Mouse (Mus musculus) erythroblast, embryonic 14.5 days (primary cell): Measurements from ENCODE around the gene Cog7. TPM values are rescaled to one million over a fixed set of nuclear protein-coding genes. Genes with fewer than 3 reads are reported as not detected.

Source experiments
- H3K27me3 ChIP-seq: 2 replicates; pipeline ENCODE4 v1.6.1; 2012; ENCODE audit warnings: inconsistent platforms; ENCODE audit not compliant: control insufficient read depth
- H3K36me3 ChIP-seq: 2 replicates; pipeline ENCODE4 v1.6.1; 2012; ENCODE audit warnings: mild to moderate bottlenecking, inconsistent platforms; ENCODE audit not compliant: control insufficient read depth
- H3K4me1 ChIP-seq: 2 replicates; pipeline ENCODE4 v1.6.1; 2012; ENCODE audit warnings: inconsistent platforms; ENCODE audit not compliant: control insufficient read depth
- H3K4me3 ChIP-seq: replicated peaks from 2 replicates; pipeline ENCODE3; 2012; ENCODE audit warnings: moderate library complexity, mild to moderate bottlenecking, inconsistent platforms
- H3K9me3 ChIP-seq: 2 replicates; pipeline ENCODE4 v1.6.1; 2012; ENCODE audit warnings: low read length, inconsistent platforms, mixed read lengths; ENCODE audit not compliant: control insufficient read depth
- GATA1 ChIP-seq: IDR thresholded peaks from 2 replicates; pipeline ENCODE4 v1.6.1; 2012; ENCODE audit warnings: low read length, inconsistent platforms, mixed read lengths
- TAL1 ChIP-seq: IDR thresholded peaks from 3 replicates; pipeline ENCODE4 v1.6.1; 2012; ENCODE audit warnings: low read length, inconsistent platforms, mixed read lengths
- polyA plus RNA-seq: library from polyadenylated mRNA; stranded (reverse); fragments of >175 nt; gene quantifications from 2 replicates; pipeline ENCODE4 v1.2.3, GENCODE M21; 2012

Gene Cog7
- polyA plus RNA-seq, 1 experiment, result 0.47 TPM

DNA sequence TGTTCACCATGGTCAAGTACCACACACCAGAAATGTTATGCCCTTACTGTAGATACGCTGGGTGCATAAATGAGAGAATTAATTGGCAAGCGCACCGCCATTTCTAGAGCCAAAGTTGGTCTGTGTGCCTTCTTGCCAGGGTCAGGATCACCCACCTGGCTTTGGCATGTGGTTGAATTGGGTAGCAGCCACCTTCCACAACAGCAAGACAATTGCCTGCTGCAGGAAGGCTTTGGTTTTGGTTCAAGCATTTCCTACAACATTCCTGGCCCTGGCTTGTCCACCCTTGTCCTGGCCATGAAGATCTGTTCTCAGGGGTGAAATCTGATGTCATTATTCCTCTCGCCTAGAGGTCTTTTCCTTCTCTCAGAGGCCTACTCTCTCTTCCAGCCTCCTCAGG is 30.9 kb upstream of the Cog7 start:
- Histone ChIP-seq H3K9me3 (no peaks in the 10 kb centered on the region), H3K4me1 (peaks cover 43% of the 10 kb centered on the region), H3K4me3 (no peak overlapping the region), H3K36me3 (peaks cover 60% of the 10 kb centered on the region), H3K27me3 (no peaks in the 10 kb centered on the region)
- TF ChIP-seq GATA1 (no peak), TAL1 (no peak)

GRCm38 (mm10) chr7:122000396-122000795 is 18.9 kb upstream of the Cog7 start:
- no peak overlapping the region for H3K4me3 ChIP-seq
- no peak for TF ChIP-seq TAL1
- TF ChIP-seq GATA1, result no peak
- H3K27me3 ChIP-seq, result no peaks in the 10 kb centered on the region
- H3K9me3 ChIP-seq, result no peaks in the 10 kb centered on the region
- H3K36me3 ChIP-seq, result peaks cover 91% of the 10 kb centered on the region
- H3K4me1 ChIP-seq, result no peaks in the 10 kb centered on the region

DNA sequence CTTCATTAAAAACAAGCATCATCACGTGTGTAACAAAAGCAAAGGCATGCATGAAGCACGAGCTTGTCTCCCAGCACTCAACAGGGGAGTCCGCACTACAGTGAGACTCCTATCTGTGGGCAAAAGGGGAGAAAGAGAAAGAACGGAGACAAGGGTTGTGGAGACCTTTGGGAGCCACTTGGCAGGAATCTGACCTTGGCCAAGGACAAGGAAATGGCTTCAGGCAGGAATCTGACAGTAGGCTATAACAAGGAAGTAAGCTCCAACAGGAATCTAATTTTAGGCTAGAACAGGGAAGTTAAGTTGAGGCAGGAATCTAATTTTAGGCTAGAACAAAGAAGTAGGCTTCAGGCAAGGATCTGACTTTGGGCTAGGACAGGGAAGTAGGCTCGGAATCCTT is 14.4 kb upstream of the Cog7 start:
- H3K36me3 ChIP-seq, result peaks cover 92% of the 10 kb centered on the region
- TF ChIP-seq TAL1 (no peak), GATA1 (no peak)
- no peaks in the 10 kb centered on the region for H3K9me3 ChIP-seq
- H3K27me3 ChIP-seq, result no peaks in the 10 kb centered on the region
- no peaks in the 10 kb centered on the region for H3K4me1 ChIP-seq
- H3K4me3 ChIP-seq, result no peak overlapping the region

DNA sequence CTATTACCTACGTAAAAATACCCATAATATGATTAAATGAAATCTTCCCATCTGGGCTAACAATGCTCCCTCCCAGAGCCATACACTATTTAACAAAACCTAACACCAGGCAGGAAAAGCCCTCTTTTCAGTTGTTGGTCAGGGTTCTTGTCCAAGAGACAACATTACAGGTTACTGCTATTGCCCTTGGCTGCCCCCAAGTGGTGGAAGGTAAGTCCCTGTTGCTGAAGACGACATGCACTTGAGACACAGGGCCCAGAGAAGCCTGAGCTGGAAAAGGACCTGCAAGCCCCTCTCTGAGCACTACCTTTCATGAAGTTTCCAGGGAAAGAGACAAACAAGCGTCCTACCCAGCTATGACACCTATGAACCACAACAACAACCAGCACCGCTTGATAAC is 6.5 kb downstream of the Cog7 start:
- H3K27me3 ChIP-seq, result no peaks in the 10 kb centered on the region
- TF ChIP-seq GATA1 (no peak), TAL1 (no peak)
- H3K4me3 ChIP-seq, result no peak overlapping the region
- peaks cover 68% of the 10 kb centered on the region for H3K36me3 ChIP-seq
- peaks cover 15% of the 10 kb centered on the region for H3K4me1 ChIP-seq
- H3K9me3 ChIP-seq, result no peaks in the 10 kb centered on the region

GRCm38 (mm10) chr7:121971698-121972097 is 9.8 kb downstream of the Cog7 start:
- peaks cover 64% of the 10 kb centered on the region for H3K36me3 ChIP-seq
- no peak overlapping the region for H3K4me3 ChIP-seq
- no peaks in the 10 kb centered on the region for H3K27me3 ChIP-seq
- TF ChIP-seq TAL1 (no peak), GATA1 (no peak)
- peaks cover 30% of the 10 kb centered on the region for H3K4me1 ChIP-seq
- H3K9me3 ChIP-seq, result no peaks in the 10 kb centered on the region

DNA sequence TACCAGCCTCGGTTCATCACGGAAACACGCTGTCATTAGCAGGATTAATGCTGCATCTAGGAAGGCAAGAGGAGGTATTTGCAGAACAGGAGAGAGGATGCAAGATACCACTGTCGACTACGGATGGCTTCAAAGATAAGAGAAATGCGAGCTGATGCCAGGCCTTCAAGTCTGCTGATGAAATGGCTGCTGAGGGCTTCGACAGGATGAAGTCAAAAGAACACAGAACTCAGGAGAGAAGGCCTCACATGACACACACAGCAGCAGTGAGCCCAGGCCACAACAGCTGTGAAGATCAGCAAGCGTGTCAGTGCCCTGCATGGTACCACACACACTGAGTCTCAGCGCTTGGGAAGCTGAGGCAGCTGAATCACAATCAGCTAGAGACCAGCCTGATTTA is 11.3 kb downstream of the Cog7 start:
- H3K9me3 ChIP-seq, result no peaks in the 10 kb centered on the region
- peaks cover 38% of the 10 kb centered on the region for H3K4me1 ChIP-seq
- TF ChIP-seq TAL1 (no peak), GATA1 (no peak; the same call in 1 of the 2 replicates)
- H3K36me3 ChIP-seq, result peaks cover 62% of the 10 kb centered on the region
- H3K27me3 ChIP-seq, result no peaks in the 10 kb centered on the region
- no peak overlapping the region for H3K4me3 ChIP-seq

DNA sequence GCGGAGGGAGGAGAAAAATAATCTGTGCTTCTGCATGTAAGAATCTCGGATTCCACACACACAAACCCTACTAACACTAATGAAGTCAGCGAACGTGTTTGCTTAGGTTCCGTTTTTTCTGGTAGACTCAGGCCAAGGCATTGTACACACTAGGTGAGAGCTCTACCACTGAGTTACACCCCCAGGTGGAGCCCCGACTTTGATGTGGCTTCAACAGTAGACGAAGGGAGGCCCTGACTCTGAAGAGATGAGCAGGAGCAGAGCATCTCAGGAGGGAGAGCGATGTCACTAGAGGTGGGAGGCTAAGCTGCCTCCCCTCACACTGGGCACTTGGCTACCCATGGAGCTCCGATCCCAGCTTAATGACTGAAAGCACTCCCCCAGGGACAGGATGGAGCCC is 12.7 kb downstream of the Cog7 start:
- Histone ChIP-seq H3K36me3 (peaks cover 61% of the 10 kb centered on the region), H3K27me3 (no peaks in the 10 kb centered on the region), H3K4me1 (peaks cover 38% of the 10 kb centered on the region), H3K4me3 (no peak overlapping the region), H3K9me3 (peaks cover 3% of the 10 kb centered on the region; the same call in 1 of the 2 replicates)
- TF ChIP-seq GATA1 (no peak), TAL1 (no peak)

- Histone ChIP-seq H3K4me3 (no peak overlapping the region), H3K36me3 (peaks cover 60% of the 10 kb centered on the region), H3K27me3 (no peaks in the 10 kb centered on the region), H3K9me3 (peaks cover 3% of the 10 kb centered on the region; the same call in 1 of the 2 replicates), H3K4me1 (peaks cover 38% of the 10 kb centered on the region)
- TF ChIP-seq GATA1 (no peak), TAL1 (no peak)
These were observed 13.3 kb downstream of the Cog7 start for GRCm38 (mm10) chr7:121968242-121968641.

GRCm38 (mm10) chr7:121966169-121966568 is 15.3 kb downstream of the Cog7 start:
- Histone ChIP-seq H3K36me3 (peaks cover 63% of the 10 kb centered on the region), H3K4me3 (no peak overlapping the region), H3K9me3 (peaks cover 3% of the 10 kb centered on the region; the same call in 1 of the 2 replicates), H3K27me3 (no peaks in the 10 kb centered on the region), H3K4me1 (peaks cover 35% of the 10 kb centered on the region)
- TF ChIP-seq GATA1 (no peak), TAL1 (no peak)

DNA sequence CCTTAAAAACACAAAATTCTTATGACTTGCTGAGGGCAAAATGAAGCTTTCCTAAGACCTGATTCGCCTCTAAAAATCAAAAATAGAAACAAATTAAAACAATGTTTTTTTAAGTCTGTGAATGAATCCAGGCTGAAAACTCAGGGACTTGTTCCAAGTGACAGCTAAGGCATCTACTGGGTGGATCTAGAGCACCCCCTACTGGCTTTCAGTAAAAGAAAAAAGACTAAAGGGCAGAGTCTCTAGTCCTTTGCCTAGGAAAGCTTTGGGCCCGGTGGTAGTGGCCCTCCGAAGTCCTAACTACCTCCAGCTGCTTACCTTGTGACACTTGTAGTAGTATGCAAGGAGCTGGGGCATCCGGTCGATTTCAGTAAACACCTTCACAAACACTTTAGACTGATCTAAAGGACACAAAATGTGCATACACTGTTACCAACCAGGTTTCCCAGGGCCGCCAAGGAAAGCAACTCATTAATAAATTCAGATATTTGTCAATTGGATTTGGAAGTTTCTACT is 17.6 kb downstream of the Cog7 start:
- TF ChIP-seq GATA1 (no peak), TAL1 (no peak)
- peaks cover 3% of the 10 kb centered on the region; the same call in 1 of the 2 replicates for H3K9me3 ChIP-seq
- no peaks in the 10 kb centered on the region for H3K27me3 ChIP-seq
- no peak overlapping the region for H3K4me3 ChIP-seq
- H3K4me1 ChIP-seq, result peaks cover 20% of the 10 kb centered on the region
- peaks cover 55% of the 10 kb centered on the region for H3K36me3 ChIP-seq
